Mouse (Mus musculus) E14TG2a.4 (cell line): ENCODE results near the gene Olfr975.
A peak's percentile ranks its signal among the peaks of the same experiment; 100 is the strongest.
"Not testable (repeated sequence)": the region's sequence is repeated elsewhere in the genome, so short reads cannot be mapped to it uniquely, and the experiment has no call there.

Experiments
- H3K27me3 ChIP-seq: 2 replicates; pipeline ENCODE4 v1.6.1; 2014; ENCODE audit warnings: low read length, control low read depth; ENCODE audit not compliant: insufficient read depth
- H3K36me3 ChIP-seq: 2 replicates; pipeline ENCODE4 v1.6.1; 2014; ENCODE audit warnings: low read length, control low read depth; ENCODE audit not compliant: insufficient read depth
- H3K4me1 ChIP-seq: replicated peaks from 2 replicates; pipeline ENCODE4 v1.6.1; 2014; ENCODE audit warnings: low read depth, low read length, control low read depth
- H3K4me3 ChIP-seq: replicated peaks from 2 replicates; pipeline ENCODE4 v1.5.1; 2014; ENCODE audit warnings: mild to moderate bottlenecking, low read length
- H3K9me3 ChIP-seq: 2 replicates; pipeline ENCODE4 v1.6.1; 2014; ENCODE audit warnings: low read length, control low read depth
- CTCF ChIP-seq: conservative IDR thresholded peaks from 2 replicates; pipeline ENCODE4 v1.5.1; 2014; ENCODE audit warnings: low read length
- NANOG ChIP-seq: IDR thresholded peaks from 2 replicates; pipeline ENCODE4 v1.6.1; 2014; ENCODE audit warnings: borderline replicate concordance, low read length, mixed read lengths
- POU5F1 ChIP-seq: IDR thresholded peaks from 2 replicates; pipeline ENCODE4 v1.6.1; 2014; ENCODE audit warnings: low read length, borderline replicate concordance

Gene Olfr975

GRCm38 (mm10) chr9:39951946-39952345, at the start of gene Olfr975:
Gene Olfr975 (minus strand): TSS chr9:39952046.
- Histone ChIP-seq H3K36me3 (no peaks in the 10 kb centered on the region), H3K9me3 (0 out of 2 replicates have a peak, but pooled peaks cover 7% of the 10 kb centered on the region), H3K27me3 (no peaks in the 10 kb centered on the region), H3K4me1 (no peaks in the 10 kb centered on the region), H3K4me3 (no peak within 1 kb of the TSS)
- TF ChIP-seq CTCF (no peak), NANOG (no peak), POU5F1 (no peak)

- Histone ChIP-seq H3K4me3 (no peak within 1 kb of the TSS), H3K36me3 (no peaks in the 10 kb centered on the region), H3K27me3 (no peaks in the 10 kb centered on the region), H3K9me3 (no peaks in the 10 kb centered on the region), H3K4me1 (no peaks in the 10 kb centered on the region)
- no peak for TF ChIP-seq CTCF
- TF ChIP-seq POU5F1: no peak
- no peak for TF ChIP-seq NANOG
Measured at GRCm38 (mm10) chr9:39991813-39992212, 40.0 kb upstream of the Olfr975 start, which contains the start of gene Olfr978. Gene Olfr978 (plus strand): TSS chr9:39992113.

GRCm38 (mm10) chr9:39976581-39977145, 24.8 kb upstream of the Olfr975 start:
- not testable (repeated sequence) for H3K36me3 ChIP-seq, H3K4me3 ChIP-seq, H3K4me1 ChIP-seq, H3K27me3 ChIP-seq, H3K9me3 ChIP-seq
- peak; percentile 51; the same call in 1 of the 2 replicates for TF ChIP-seq NANOG

GRCm38 (mm10) chr9:39961033-39961432, 9.2 kb upstream of the Olfr975 start, which contains the start of gene Olfr976:
Gene Olfr976 (minus strand): TSS chr9:39961133.
- H3K36me3 ChIP-seq, H3K27me3 ChIP-seq, H3K4me1 ChIP-seq, H3K9me3 ChIP-seq, H3K4me3 ChIP-seq: not testable (repeated sequence)

- no peaks in the 10 kb centered on the region for H3K9me3 ChIP-seq
- no peaks in the 10 kb centered on the region for H3K4me1 ChIP-seq
- H3K36me3 ChIP-seq: no peaks in the 10 kb centered on the region
- no peak within 1 kb of the TSS for H3K4me3 ChIP-seq
- no peak for TF ChIP-seq CTCF
- no peak for TF ChIP-seq NANOG
- no peak for TF ChIP-seq POU5F1
- no peaks in the 10 kb centered on the region for H3K27me3 ChIP-seq
Measured at GRCm38 (mm10) chr9:39937201-39937600, 14.6 kb downstream of the Olfr975 start, which contains the start of gene Olfr974. Gene Olfr974 (plus strand): TSS chr9:39937501.

GRCm38 (mm10) chr9:39928837-39929236, 23.0 kb downstream of the Olfr975 start:
- H3K9me3 ChIP-seq, H3K4me3 ChIP-seq, H3K36me3 ChIP-seq, H3K27me3 ChIP-seq, H3K4me1 ChIP-seq: not testable (repeated sequence)

GRCm38 (mm10) chr9:39927975-39928836, 23.6 kb downstream of the Olfr975 start:
- not testable (repeated sequence) for H3K27me3 ChIP-seq, H3K4me3 ChIP-seq, H3K4me1 ChIP-seq, H3K9me3 ChIP-seq, H3K36me3 ChIP-seq

- H3K36me3 ChIP-seq: no peaks in the 10 kb centered on the region
- no peaks in the 10 kb centered on the region for H3K27me3 ChIP-seq
- TF ChIP-seq POU5F1 (no peak), NANOG (no peak), CTCF (no peak)
- H3K4me3 ChIP-seq: no peak overlapping the region
- no peaks in the 10 kb centered on the region for H3K9me3 ChIP-seq
- H3K4me1 ChIP-seq: peaks cover 3% of the 10 kb centered on the region
Measured at GRCm38 (mm10) chr9:39909939-39910338, 41.9 kb downstream of the Olfr975 start.

- no peaks in the 10 kb centered on the region for H3K36me3 ChIP-seq
- no peaks in the 10 kb centered on the region for H3K27me3 ChIP-seq
- no peak within 1 kb of the TSS for H3K4me3 ChIP-seq
- no peaks in the 10 kb centered on the region for H3K9me3 ChIP-seq
- H3K4me1 ChIP-seq: peaks cover 9% of the 10 kb centered on the region
- TF ChIP-seq CTCF (no peak), NANOG (no peak), POU5F1 (no peak)
Measured at GRCm38 (mm10) chr9:39907036-39907435, 44.8 kb downstream of the Olfr975 start, which contains the start of gene Olfr229. Gene Olfr229 (plus strand): TSS chr9:39907336.
